Comparison of ENCODE assay signal across 21 mouse cellular contexts in genomic region chr19:6906199-6906598, GRCm38 (mm10). TPM values are rescaled to one million over a fixed set of nuclear protein-coding genes. Genes with fewer than 3 reads are reported as not detected.
DNase-seq lines count a peak whose midpoint lies in the region; ATAC-seq lines count a peak whose summit lies in the region.
"Had no signal": no experiment of that assay in that cellular context is flagged by ENCODE, and none has a peak within 500 bp of the region (broad histone marks: within the 10 kb centered on the region; RNA-seq: fewer than 3 reads in every experiment).

No protein-coding gene starts in this region.

- DNase-seq in kidney, adult 8-10 months: peak; percentile 62 to 75
- peak; percentile 17 for DNase-seq in urinary bladder, adult 2 months (ENCODE audit: low spot score)
- no peak for DNase-seq in urinary bladder, postnatal 4 days (ENCODE audit: low spot score in 2 of 2)
- DNase-seq in embryo, embryonic 10 days (ENCODE audit: low spot score): no peak
- DNase-seq: adrenal gland, adult 2 months; liver, embryonic 13.5 days; lung, embryonic 14.5 days; lung, postnatal 4 days; retina, postnatal 1 day; right cerebral cortex, postnatal 25 days; thymus, postnatal 25 days had no signal

- H3K9ac ChIP-seq in forebrain, embryonic 13.5 days: 0 out of 2 replicates have a peak overlapping the region, but pooled peaks have one; percentile 6
- H3K9ac ChIP-seq in forebrain, embryonic 15.5 days (replicated peaks): no peak overlapping the region
- no peak overlapping the region for H3K9ac ChIP-seq in kidney, embryonic 16.5 days (replicated peaks; ENCODE audit: low read length)
- H3K9ac ChIP-seq: embryonic facial prominence, embryonic 12.5 days; hindbrain, embryonic 15.5 days; limb, embryonic 13.5 days; liver, embryonic 13.5 days; lung, embryonic 14.5 days; midbrain, embryonic 15.5 days; neural tube, embryonic 12.5 days had no signal

- no peaks in the 10 kb centered on the region for H3K9me3 ChIP-seq in forebrain, embryonic 13.5 days (replicated peaks)
- no peaks in the 10 kb centered on the region for H3K9me3 ChIP-seq in forebrain, embryonic 15.5 days
- H3K9me3 ChIP-seq in kidney, embryonic 16.5 days (ENCODE audit: low read length): no peaks in the 10 kb centered on the region
- H3K9me3 ChIP-seq: embryonic facial prominence, embryonic 12.5 days; heart, embryonic 10.5 days; hindbrain, embryonic 15.5 days; limb, embryonic 13.5 days; liver, embryonic 13.5 days; midbrain, embryonic 15.5 days; neural tube, embryonic 12.5 days had no signal

- peaks cover 18% of the 10 kb centered on the region for H3K4me1 ChIP-seq in forebrain, embryonic 13.5 days
- H3K4me1 ChIP-seq in forebrain, embryonic 15.5 days: peaks cover 23% of the 10 kb centered on the region
- H3K4me1 ChIP-seq in kidney, embryonic 16.5 days (ENCODE audit: insufficient read depth, low read length): peaks cover 22% of the 10 kb centered on the region

- H3K36me3 ChIP-seq in forebrain, embryonic 13.5 days (ENCODE audit: poor library complexity, severe bottlenecking): peaks cover 38% of the 10 kb centered on the region
- 0 out of 2 replicates have a peak, but pooled peaks cover 13% of the 10 kb centered on the region for H3K36me3 ChIP-seq in forebrain, embryonic 15.5 days
- peaks cover 25% of the 10 kb centered on the region for H3K36me3 ChIP-seq in kidney, embryonic 16.5 days (ENCODE audit: insufficient read depth, low read length)

- 93% methylated on average over 3 of the region's 3 CpGs for WGBS in forebrain, embryonic 13.5 days
- 92% methylated on average over 3 of the region's 3 CpGs for WGBS in forebrain, embryonic 15.5 days
- 80% methylated on average over 3 of the region's 3 CpGs for WGBS in kidney, embryonic 16.5 days

- no peaks in the 10 kb centered on the region for H3K27me3 ChIP-seq in forebrain, embryonic 13.5 days
- no peaks in the 10 kb centered on the region for H3K27me3 ChIP-seq in forebrain, embryonic 15.5 days
- no peaks in the 10 kb centered on the region for H3K27me3 ChIP-seq in kidney, embryonic 16.5 days (ENCODE audit: insufficient read depth, low read length)
- H3K27me3 ChIP-seq: embryonic facial prominence, embryonic 12.5 days; hindbrain, embryonic 15.5 days; limb, embryonic 13.5 days; liver, embryonic 13.5 days; midbrain, embryonic 15.5 days; neural tube, embryonic 12.5 days had no signal

- H3K4me3 ChIP-seq in forebrain, embryonic 13.5 days: no peak overlapping the region
- no peak overlapping the region for H3K4me3 ChIP-seq in forebrain, embryonic 15.5 days
- no peak overlapping the region for H3K4me3 ChIP-seq in kidney, embryonic 16.5 days (ENCODE audit: low read length)
- H3K4me3 ChIP-seq: embryonic facial prominence, embryonic 12.5 days; heart, embryonic 10.5 days; hindbrain, embryonic 15.5 days; limb, embryonic 13.5 days; liver, embryonic 13.5 days; midbrain, embryonic 15.5 days; neural tube, embryonic 12.5 days had no signal

- no peak for ATAC-seq in forebrain, embryonic 13.5 days
- no peak for ATAC-seq in forebrain, embryonic 15.5 days (replicated peaks)
- no peak for ATAC-seq in kidney, embryonic 16.5 days (ENCODE audit: low FRiP score, low TSS enrichment)
- ATAC-seq: forebrain, embryonic 14.5 days; midbrain, embryonic 15.5 days had no signal

- no peak overlapping the region for H3K27ac ChIP-seq in forebrain, embryonic 13.5 days
- no peak overlapping the region for H3K27ac ChIP-seq in forebrain, embryonic 15.5 days (replicated peaks)
- no peak overlapping the region for H3K27ac ChIP-seq in kidney, embryonic 16.5 days (ENCODE audit: low read length)
- H3K27ac ChIP-seq: embryonic facial prominence, embryonic 12.5 days; heart, embryonic 10.5 days; hindbrain, embryonic 15.5 days; limb, embryonic 13.5 days; liver, embryonic 13.5 days; midbrain, embryonic 15.5 days; neural tube, embryonic 12.5 days had no signal

- no peak overlapping the region for H3K4me2 ChIP-seq in forebrain, embryonic 13.5 days
- no peak overlapping the region for H3K4me2 ChIP-seq in forebrain, embryonic 15.5 days (replicated peaks)
- H3K4me2 ChIP-seq in kidney, embryonic 16.5 days (replicated peaks; ENCODE audit: low read depth, low read length): no peak overlapping the region
- H3K4me2 ChIP-seq: embryonic facial prominence, embryonic 12.5 days; hindbrain, embryonic 15.5 days; limb, embryonic 13.5 days; liver, embryonic 13.5 days; lung, embryonic 14.5 days; midbrain, embryonic 15.5 days; neural tube, embryonic 12.5 days had no signal

RNA-seq across cellular contexts. Expression of gene Trmt112, which starts 3.3 kb away (rescaled TPM):
- polyA plus RNA-seq in forebrain, embryonic 13.5 days (2015; fragmentation: Nextera tagmentation; extraction: Ambion mirVana): 141 and 167 TPM in 2 replicates
- polyA plus RNA-seq in forebrain, embryonic 15.5 days (2015; fragmentation: Nextera tagmentation; extraction: Ambion mirVana): 116 and 125 TPM in 2 replicates
- 141 and 145 TPM in 2 replicates for polyA plus RNA-seq in kidney, embryonic 16.5 days (2015; fragmentation: Nextera tagmentation; extraction: Ambion mirVana)
- polyA plus RNA-seq in urinary bladder, adult 2 months (2012; rRNA removed): 114 and 126 TPM in 2 replicates

RNA-seq across cellular contexts. Expression of gene Prdx5, which starts 3.7 kb away (rescaled TPM):
- 186 and 201 TPM in 2 replicates for polyA plus RNA-seq in forebrain, embryonic 13.5 days (2015; fragmentation: Nextera tagmentation; extraction: Ambion mirVana)
- polyA plus RNA-seq in forebrain, embryonic 15.5 days (2015; fragmentation: Nextera tagmentation; extraction: Ambion mirVana): 231 and 241 TPM in 2 replicates
- polyA plus RNA-seq in kidney, embryonic 16.5 days (2015; fragmentation: Nextera tagmentation; extraction: Ambion mirVana): 325 and 350 TPM in 2 replicates
- 308 and 425 TPM in 2 replicates for polyA plus RNA-seq in urinary bladder, adult 2 months (2012; rRNA removed)

RNA-seq across cellular contexts. Expression of gene Esrra, which starts 15.4 kb away (rescaled TPM):
- 15.3 and 15.7 TPM in 2 replicates for polyA plus RNA-seq in forebrain, embryonic 13.5 days (2015; fragmentation: Nextera tagmentation; extraction: Ambion mirVana)
- 20.3 and 21.2 TPM in 2 replicates for polyA plus RNA-seq in forebrain, embryonic 15.5 days (2015; fragmentation: Nextera tagmentation; extraction: Ambion mirVana)
- polyA plus RNA-seq in kidney, embryonic 16.5 days (2015; fragmentation: Nextera tagmentation; extraction: Ambion mirVana): 18.0 and 19.4 TPM in 2 replicates
- polyA plus RNA-seq in urinary bladder, adult 2 months (2012; rRNA removed): 55.8 and 59.1 TPM in 2 replicates

RNA-seq across cellular contexts. Expression of gene Catsperz, which starts 19.0 kb away (rescaled TPM):
- 0.74 TPM in 1 of 2 replicates, not detected in the other for polyA plus RNA-seq in forebrain, embryonic 13.5 days (2015; fragmentation: Nextera tagmentation; extraction: Ambion mirVana)
- polyA plus RNA-seq in forebrain, embryonic 15.5 days (2015; fragmentation: Nextera tagmentation; extraction: Ambion mirVana): 0.85 and 0.96 TPM in 2 replicates
- 3.4 and 3.7 TPM in 2 replicates for polyA plus RNA-seq in kidney, embryonic 16.5 days (2015; fragmentation: Nextera tagmentation; extraction: Ambion mirVana)
- 3.6 and 4.1 TPM in 2 replicates for polyA plus RNA-seq in urinary bladder, adult 2 months (2012; rRNA removed)
- polyA plus RNA-seq: adrenal gland, adult 2 months had no signal

RNA-seq across cellular contexts. Expression of gene Kcnk4, which starts 28.1 kb away (rescaled TPM):
- polyA plus RNA-seq in forebrain, embryonic 13.5 days (2015; fragmentation: Nextera tagmentation; extraction: Ambion mirVana): 0.25 TPM in 1 of 2 replicates, not detected in the other
- polyA plus RNA-seq in forebrain, embryonic 15.5 days (2015; fragmentation: Nextera tagmentation; extraction: Ambion mirVana): 1.4 and 1.8 TPM in 2 replicates
- 0.42 and 0.71 TPM in 2 replicates for polyA plus RNA-seq in kidney, embryonic 16.5 days (2015; fragmentation: Nextera tagmentation; extraction: Ambion mirVana)
- polyA plus RNA-seq in urinary bladder, adult 2 months (2012; rRNA removed): 1.6 and 1.8 TPM in 2 replicates
- polyA plus RNA-seq: adrenal gland, adult 2 months; liver, embryonic 13.5 days had no signal

Comparison
In these comparisons a context has a peak if more than half of its experiments do, and no peak if none do; other contexts are left out.
1. DNase-seq: peak in kidney, adult 8-10 months (2 of 2) and urinary bladder, adult 2 months (single experiment); none in urinary bladder, postnatal 4 days (0 of 2) and embryo, embryonic 10 days (single experiment).